Mouse (Mus musculus): ENCODE measurements around the gene Ndufa7.
"Not testable (repeated sequence)": the region's sequence is repeated elsewhere in the genome, so short reads cannot be mapped to it uniquely, and the experiment has no call there.

The Ndufa7 gene

GRCm38 (mm10) chr17:33811142-33811516 is 13.2 kb upstream of the Ndufa7 start:
- no peak for DNase-seq (ENCODE audit: low spot score)

GRCm38 (mm10) chr17:33812475-33812874 is 11.9 kb upstream of the Ndufa7 start:
- DNase-seq (ENCODE audit: low spot score) = no peak

GRCm38 (mm10) chr17:33812990-33813389 is 11.4 kb upstream of the Ndufa7 start:
- peak; percentile 64 for DNase-seq (ENCODE audit: low spot score)

- no peak for DNase-seq (ENCODE audit: low spot score)
Observed at GRCm38 (mm10) chr17:33815399-33815798, 9.0 kb upstream of the Ndufa7 start.

GRCm38 (mm10) chr17:33816612-33817011 is 7.8 kb upstream of the Ndufa7 start:
- DNase-seq (ENCODE audit: low spot score) = no peak

- peak; percentile 92 for DNase-seq (ENCODE audit: low spot score)
Observed at GRCm38 (mm10) chr17:33817184-33817968, 7.0 kb upstream of the Ndufa7 start.

- no peak for DNase-seq (ENCODE audit: low spot score)
Observed at GRCm38 (mm10) chr17:33817969-33818643, 6.3 kb upstream of the Ndufa7 start.

GRCm38 (mm10) chr17:33822436-33822959 is 1.9 kb upstream of the Ndufa7 start:
- DNase-seq (ENCODE audit: low spot score) = no peak

- DNase-seq (ENCODE audit: low spot score) = not testable (repeated sequence)
Observed at GRCm38 (mm10) chr17:33823171-33823570, 1.2 kb upstream of the Ndufa7 start.

- not testable (repeated sequence) for DNase-seq (ENCODE audit: low spot score)
Observed at GRCm38 (mm10) chr17:33824997-33825330, 592 bp downstream of the Ndufa7 start.

GRCm38 (mm10) chr17:33825462-33825861 is 1.1 kb downstream of the Ndufa7 start:
- DNase-seq (ENCODE audit: low spot score) = no peak

GRCm38 (mm10) chr17:33826850-33827249 is 2.5 kb downstream of the Ndufa7 start:
- peak; percentile 55 for DNase-seq (ENCODE audit: low spot score)

GRCm38 (mm10) chr17:33828892-33829291 is 4.5 kb downstream of the Ndufa7 start:
- DNase-seq (ENCODE audit: low spot score) = peak; percentile 76

- no peak for DNase-seq (ENCODE audit: low spot score)
Observed at GRCm38 (mm10) chr17:33829561-33829960, 5.2 kb downstream of the Ndufa7 start.

- peak; percentile 93 for DNase-seq (ENCODE audit: low spot score)
Observed at GRCm38 (mm10) chr17:33842966-33843795, 18.8 kb downstream of the Ndufa7 start, which contains the start of gene Cd320. Cd320 (plus strand) TSS chr17:33843091.

- DNase-seq (ENCODE audit: low spot score) = no peak
Observed at GRCm38 (mm10) chr17:33844196-33844595, 19.8 kb downstream of the Ndufa7 start.

GRCm38 (mm10) chr17:33848139-33848538 is 23.8 kb downstream of the Ndufa7 start:
- DNase-seq (ENCODE audit: low spot score) = no peak

GRCm38 (mm10) chr17:33851331-33851730 is 27.0 kb downstream of the Ndufa7 start:
- no peak for DNase-seq (ENCODE audit: low spot score)

- DNase-seq (ENCODE audit: low spot score) = no peak
Observed at GRCm38 (mm10) chr17:33857816-33858215, 33.4 kb downstream of the Ndufa7 start.

- DNase-seq (ENCODE audit: low spot score) = no peak
Observed at GRCm38 (mm10) chr17:33865330-33866030, 41.1 kb downstream of the Ndufa7 start.

GRCm38 (mm10) chr17:33873537-33873936 is 49.2 kb downstream of the Ndufa7 start, which contains the start of gene Gm7029:
Gm7029 (plus strand) TSS chr17:33873837.
- not testable (repeated sequence) for DNase-seq (ENCODE audit: low spot score)

- DNase-seq (ENCODE audit: low spot score) = no peak
Observed at GRCm38 (mm10) chr17:33874411-33874810, 50.0 kb downstream of the Ndufa7 start.

All from testis, postnatal 14 days (tissue).